Mouse (Mus musculus): Measurements from ENCODE around the gene Zscan26.

DNA sequence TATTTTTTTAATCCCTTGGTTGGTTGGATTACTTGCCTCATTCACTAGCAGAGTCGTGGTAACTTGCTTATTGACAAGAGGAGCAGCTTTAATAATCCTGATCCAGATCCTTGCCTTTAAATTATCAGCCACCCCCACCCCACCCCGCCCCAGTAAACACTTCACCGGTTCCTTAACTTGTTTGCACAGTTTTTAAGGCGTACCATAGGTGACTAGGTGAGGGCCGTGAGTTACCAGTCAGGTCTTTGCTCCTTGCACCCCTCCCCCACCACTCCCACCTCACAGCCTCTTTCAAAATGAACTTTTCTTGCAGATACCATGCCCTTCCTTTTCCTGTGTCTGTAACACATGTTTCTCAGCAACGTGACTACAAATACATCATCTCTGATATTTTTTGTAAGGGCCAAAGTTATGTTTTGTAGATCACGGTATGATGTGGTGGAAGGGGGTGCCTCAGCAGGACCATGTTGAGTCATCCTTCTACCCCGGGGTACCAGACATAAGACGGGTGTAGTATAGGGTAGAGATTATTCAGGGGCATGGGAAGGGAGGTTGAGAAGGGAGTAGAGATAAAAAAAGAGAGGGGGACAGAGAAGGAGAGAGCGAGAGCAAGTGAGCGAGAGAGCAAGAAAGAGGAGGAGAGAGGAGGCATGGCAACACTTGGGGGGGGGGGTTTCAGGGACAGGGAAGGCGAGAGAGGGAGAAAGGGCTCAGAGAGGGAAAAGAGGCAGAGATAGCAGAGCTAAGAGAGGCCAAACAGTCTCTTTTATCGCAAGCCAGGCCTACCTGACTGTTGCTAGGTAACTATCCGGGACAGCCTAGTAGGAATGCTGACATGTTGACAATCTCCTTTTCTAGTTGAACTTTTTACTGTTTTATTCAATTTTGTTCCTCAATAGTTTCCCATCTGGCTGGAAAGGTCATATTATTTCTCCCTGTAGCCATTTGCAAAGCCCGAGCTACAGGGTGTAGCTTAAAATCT lies 39.0 kb downstream of the Zscan26 start:
- no peak for TF ChIP-seq NRF1 (IDR thresholded peaks at IDR 0.05; ENCODE audit: low read depth, low read length)
- no peak for TF ChIP-seq EP300 (IDR thresholded peaks at IDR 0.05; ENCODE audit: low read length)
- no peak for TF ChIP-seq GABPA (IDR thresholded peaks at IDR 0.05; ENCODE audit: insufficient replicate concordance, low read depth, low read length)
- no peak for TF ChIP-seq MAX (IDR thresholded peaks at IDR 0.05; ENCODE audit: low read length)
- TF ChIP-seq CTCF (conservative IDR thresholded peaks at IDR 0.05 in 1 of 2, IDR thresholded peaks at IDR 0.05 in 1 of 2; ENCODE audit: low read depth in 2 of 2, low read length in 2 of 2): no peak
- no peak for TF ChIP-seq UBTF (IDR thresholded peaks at IDR 0.05; ENCODE audit: low read depth, low read length)
